Mouse (Mus musculus) neural tube, embryonic 11.5 days (tissue): ENCODE data around the gene Sema6b. TPM values are rescaled to one million over a fixed set of nuclear protein-coding genes. Genes with fewer than 3 reads are reported as not detected.

Experiments
- ATAC-seq: fragments of 200-750 bp; cut with Nextera tagmentation; 2 replicates; pipeline ENCODE4 v1.8.0; 2017; ENCODE audit warnings: moderate number of reproducible peaks, mild to moderate bottlenecking, moderate TSS enrichment, moderate library complexity; ENCODE audit not compliant: insufficient read depth, low FRiP score, low TSS enrichment
- DNase-seq: peaks from one replicate; pipeline ENCODE4 v3.0.0-alpha.2; 2015; ENCODE audit warnings: low spot score
- H3K27ac ChIP-seq: fragments of 300-500 bp; sonication (generic); 2 replicates; pipeline ENCODE4 v1.5.1; 2014; ENCODE audit warnings: low read depth, mild to moderate bottlenecking, low read length
- H3K27me3 ChIP-seq: fragments of 300-500 bp; sonication (generic); 2 replicates; pipeline ENCODE4 v1.6.1; 2014; ENCODE audit warnings: mild to moderate bottlenecking, low read length, mixed read lengths; ENCODE audit not compliant: control insufficient read depth, insufficient read depth
- H3K36me3 ChIP-seq: fragments of 300-500 bp; sonication (generic); 2 replicates; pipeline ENCODE4 v1.6.1; 2014; ENCODE audit warnings: mild to moderate bottlenecking, low read length, moderate library complexity, mixed read lengths; ENCODE audit not compliant: control insufficient read depth, insufficient read depth
- H3K4me1 ChIP-seq: fragments of 300-500 bp; sonication (generic); 2 replicates; pipeline ENCODE4 v1.6.1; 2014; ENCODE audit warnings: low read length, mixed read lengths; ENCODE audit not compliant: control insufficient read depth, insufficient read depth
- H3K4me2 ChIP-seq: fragments of 300-500 bp; sonication (generic); 2 replicates; pipeline ENCODE4 v1.6.1; 2014; ENCODE audit warnings: low read depth, mild to moderate bottlenecking, moderate library complexity
- H3K4me3 ChIP-seq: fragments of 300-500 bp; sonication (generic); 2 replicates; pipeline ENCODE4 v1.5.1; 2014; ENCODE audit warnings: low read depth, low read length
- H3K9ac ChIP-seq: fragments of 300-500 bp; sonication (generic); 2 replicates; pipeline ENCODE4 v1.6.1; 2014; ENCODE audit warnings: mild to moderate bottlenecking, low read length
- H3K9me3 ChIP-seq: fragments of 300-500 bp; sonication (generic); 2 replicates; pipeline ENCODE4 v1.6.1; 2016; ENCODE audit warnings: low read length; ENCODE audit not compliant: control insufficient read depth
- WGBS: fragments of 180-500 bp; shearing (Covaris S2); extraction: QIAGEN DNeasy Blood & Tissue Kit; methylation state at CpG from one replicate; pipeline ENCODE4 v1.1.7; 2014; 5-methylcytosine and 5-hydroxymethylcytosine counted together
- polyA plus RNA-seq: library from polyadenylated mRNA; unstranded; fragments of >200 nt; fragmentation: Nextera tagmentation; extraction: Ambion mirVana; gene quantifications from 2 replicates; pipeline ENCODE4 v1.2.1, GENCODE M21; 2014

Gene Sema6b
- polyA plus RNA-seq, 1 experiment from 2014 or later: 4.3 TPM

GRCm38 (mm10) chr17:56171456-56171855 lies 31.3 kb upstream of the Sema6b start:
- H3K36me3 ChIP-seq: peaks cover under 1% of the 10 kb centered on the region; the same call in 1 of the 2 replicates
- H3K9me3 ChIP-seq: no peaks in the 10 kb centered on the region
- H3K4me1 ChIP-seq: peaks cover 7% of the 10 kb centered on the region; the same call in 1 of the 2 replicates
- ATAC-seq (no peak), DNase-seq (no peak)
- H3K4me3 ChIP-seq: no peak overlapping the region
- WGBS: 82% methylated on average over 9 of the region's 9 CpGs
- H3K27ac ChIP-seq: no peak overlapping the region
- H3K9ac ChIP-seq: no peak overlapping the region
- H3K4me2 ChIP-seq: no peak overlapping the region
- H3K27me3 ChIP-seq: no peaks in the 10 kb centered on the region

- Histone ChIP-seq H3K4me1 (peaks cover 7% of the 10 kb centered on the region; the same call in 1 of the 2 replicates), H3K4me3 (no peak overlapping the region), H3K27ac (peak overlapping the region; percentile 31; the same call in 1 of the 2 replicates), H3K9me3 (no peaks in the 10 kb centered on the region), H3K4me2 (no peak overlapping the region), H3K9ac (0 out of 2 replicates have a peak overlapping the region, but pooled peaks have one; percentile 0), H3K27me3 (no peaks in the 10 kb centered on the region), H3K36me3 (no peaks in the 10 kb centered on the region; the same call in 1 of the 2 replicates)
- 33% methylated on average over 10 of the region's 10 CpGs for whole genome bisulfite sequencing
- ATAC-seq (no peak), DNase-seq (peak; percentile 38)
Measured at GRCm38 (mm10) chr17:56170636-56171035, 30.5 kb upstream of the Sema6b start.

GRCm38 (mm10) chr17:56169830-56170229 lies 29.7 kb upstream of the Sema6b start:
- Histone ChIP-seq H3K4me3 (no peak overlapping the region), H3K4me2 (no peak overlapping the region), H3K4me1 (peaks cover 10% of the 10 kb centered on the region), H3K27me3 (no peaks in the 10 kb centered on the region), H3K9ac (no peak overlapping the region), H3K9me3 (no peaks in the 10 kb centered on the region), H3K27ac (no peak overlapping the region), H3K36me3 (no peaks in the 10 kb centered on the region)
- WGBS: 62% methylated on average over 6 of the region's 6 CpGs
- ATAC-seq (no peak), DNase-seq (no peak)

DNA sequence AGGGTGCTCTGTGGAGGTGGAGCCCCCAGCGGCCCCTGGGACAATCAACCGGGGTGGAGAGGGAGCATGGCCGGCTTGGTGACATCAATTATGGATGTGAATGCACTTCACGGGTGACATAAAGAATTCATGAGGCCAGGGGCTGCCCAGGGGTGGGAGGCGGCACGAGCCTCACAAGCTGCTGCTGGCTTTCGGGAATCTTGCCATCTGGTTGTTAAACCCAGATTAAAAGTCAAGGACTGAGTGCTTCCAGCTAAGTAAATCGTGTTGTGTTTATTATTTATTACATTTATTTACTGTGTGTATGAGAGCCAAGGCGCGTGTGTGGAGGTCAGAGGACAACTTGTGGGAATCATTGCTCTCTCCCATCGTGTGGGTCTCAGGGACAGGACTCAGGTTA lies 25.5 kb upstream of the Sema6b start:
- no peak for ATAC-seq
- Histone ChIP-seq H3K27ac (peak overlapping the region; percentile 44; the same call in 1 of the 2 replicates), H3K4me3 (no peak overlapping the region), H3K9me3 (no peaks in the 10 kb centered on the region), H3K27me3 (no peaks in the 10 kb centered on the region), H3K9ac (no peak overlapping the region), H3K4me2 (no peak overlapping the region), H3K4me1 (peaks cover 14% of the 10 kb centered on the region), H3K36me3 (no peaks in the 10 kb centered on the region)
- DNase-seq: peak; percentile 44
- WGBS: 45% methylated on average over 11 of the region's 11 CpGs

- Histone ChIP-seq H3K27me3 (0 out of 2 replicates have a peak, but pooled peaks cover 2% of the 10 kb centered on the region), H3K36me3 (no peaks in the 10 kb centered on the region), H3K27ac (no peak overlapping the region), H3K4me2 (no peak overlapping the region), H3K9ac (no peak overlapping the region), H3K4me3 (no peak overlapping the region), H3K9me3 (no peaks in the 10 kb centered on the region), H3K4me1 (peaks cover 10% of the 10 kb centered on the region; the same call in 1 of the 2 replicates)
- 84% methylated on average over 3 of the region's 3 CpGs for WGBS
- no peak for ATAC-seq
- no peak for DNase-seq
Measured at GRCm38 (mm10) chr17:56164510-56164909, 24.4 kb upstream of the Sema6b start.

DNA sequence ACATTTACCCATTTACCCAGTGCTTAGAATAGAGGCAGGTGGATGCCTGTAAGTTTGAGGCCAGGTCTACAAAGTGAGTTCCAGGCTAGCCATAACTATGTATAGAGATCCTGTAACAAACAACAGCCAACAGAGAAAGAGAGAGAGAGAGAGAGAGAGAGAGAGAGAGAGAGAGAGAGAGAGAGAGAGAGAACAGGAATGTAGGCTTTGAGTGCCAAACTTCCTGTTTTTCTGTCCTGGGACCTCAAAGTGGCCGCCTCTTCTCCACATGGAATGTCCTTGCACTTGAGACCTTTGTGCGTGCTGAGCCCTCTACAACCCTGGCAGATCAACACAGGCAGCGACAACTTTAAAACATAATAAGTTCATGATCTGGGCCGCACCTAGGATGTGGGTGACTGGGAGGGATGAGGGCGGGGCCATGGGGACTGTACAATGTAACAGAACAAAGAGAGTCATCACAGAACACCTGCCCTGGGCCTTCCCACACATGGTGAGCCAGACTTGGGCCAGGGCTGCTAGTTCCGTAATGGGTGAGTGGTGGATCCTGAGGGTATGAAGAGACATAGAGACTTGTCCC lies 23.5 kb upstream of the Sema6b start:
- 87% methylated on average over 6 of the region's 6 CpGs for WGBS
- H3K9me3 ChIP-seq: no peaks in the 10 kb centered on the region
- H3K4me1 ChIP-seq: peaks cover 10% of the 10 kb centered on the region; the same call in 1 of the 2 replicates
- H3K4me2 ChIP-seq: no peak overlapping the region
- no peaks in the 10 kb centered on the region for H3K36me3 ChIP-seq
- no peak overlapping the region; the same call in 1 of the 2 replicates for H3K9ac ChIP-seq
- no peak overlapping the region for H3K27ac ChIP-seq
- 0 out of 2 replicates have a peak, but pooled peaks cover 2% of the 10 kb centered on the region for H3K27me3 ChIP-seq
- H3K4me3 ChIP-seq: no peak overlapping the region
- ATAC-seq (no peak), DNase-seq (no peak)

GRCm38 (mm10) chr17:56162231-56162774 lies 22.2 kb upstream of the Sema6b start, which contains the start of gene Tnfaip8l1:
Gene Tnfaip8l1 (plus strand): TSS chr17:56162477.
- peak; percentile 93 for DNase-seq
- Histone ChIP-seq H3K4me1 (peaks cover 10% of the 10 kb centered on the region; the same call in 1 of the 2 replicates), H3K27ac (0 out of 2 replicates have a peak within 1 kb of the TSS, but pooled peaks have one; percentile 1), H3K27me3 (0 out of 2 replicates have a peak, but pooled peaks cover 2% of the 10 kb centered on the region), H3K4me2 (peak within 1 kb of the TSS; percentile 68), H3K9ac (peak within 1 kb of the TSS; percentile 41), H3K36me3 (no peaks in the 10 kb centered on the region), H3K4me3 (peak within 1 kb of the TSS; percentile 35), H3K9me3 (no peaks in the 10 kb centered on the region)
- ATAC-seq: peak; percentile 97
- 2% methylated on average over 30 of the region's 30 CpGs for WGBS

GRCm38 (mm10) chr17:56159729-56160128 lies 19.6 kb upstream of the Sema6b start:
- Histone ChIP-seq H3K4me3 (no peak overlapping the region), H3K36me3 (no peaks in the 10 kb centered on the region), H3K27me3 (0 out of 2 replicates have a peak, but pooled peaks cover 4% of the 10 kb centered on the region), H3K9me3 (no peaks in the 10 kb centered on the region), H3K27ac (no peak overlapping the region), H3K9ac (no peak overlapping the region), H3K4me1 (peaks cover 7% of the 10 kb centered on the region; the same call in 1 of the 2 replicates), H3K4me2 (no peak overlapping the region)
- DNase-seq (peak; percentile 83), ATAC-seq (no peak)
- 5% methylated on average over 9 of the region's 9 CpGs for WGBS
